Comparison of ENCODE assay signal across 27 mouse cellular contexts in genomic region chr15:7956899-7957298, GRCm38 (mm10).
"Had no signal": no experiment of that assay in that cellular context is flagged by ENCODE, and none has a peak within 500 bp of the region (broad histone marks: within the 10 kb centered on the region; RNA-seq: fewer than 3 reads in every experiment).

No protein-coding gene starts in this region.

- H3K9ac ChIP-seq: heart, embryonic 12.5 days; hindbrain, embryonic 12.5 days; hindbrain, embryonic 14.5 days; intestine, embryonic 15.5 days; limb, embryonic 12.5 days; liver, embryonic 13.5 days; liver, embryonic 15.5 days; liver, postnatal 0 days had no signal

- H3K36me3 ChIP-seq: heart, embryonic 10.5 days; heart, embryonic 12.5 days; hindbrain, embryonic 12.5 days; intestine, embryonic 15.5 days; limb, embryonic 10.5 days; limb, embryonic 12.5 days; liver, embryonic 13.5 days; liver, embryonic 15.5 days had no signal

- H3K4me1 ChIP-seq: heart, embryonic 10.5 days; heart, embryonic 12.5 days; hindbrain, embryonic 10.5 days; hindbrain, embryonic 12.5 days; intestine, embryonic 15.5 days; limb, embryonic 10.5 days; limb, embryonic 12.5 days; liver, embryonic 13.5 days; liver, embryonic 15.5 days had no signal

- H3K4me2 ChIP-seq: heart, embryonic 12.5 days; hindbrain, embryonic 12.5 days; hindbrain, embryonic 14.5 days; intestine, embryonic 15.5 days; limb, embryonic 12.5 days; liver, embryonic 11.5 days; liver, embryonic 13.5 days; liver, embryonic 15.5 days had no signal

- ATAC-seq: hindbrain, embryonic 16.5 days; inflammation-experienced regulatory T-cells, adult 6 months; intestine, embryonic 15.5 days; intestine, postnatal 0 days; liver, postnatal 0 days had no signal

- H3K9me3 ChIP-seq: heart, embryonic 10.5 days; heart, embryonic 12.5 days; hindbrain, embryonic 10.5 days; hindbrain, embryonic 12.5 days; intestine, embryonic 15.5 days; limb, embryonic 10.5 days; limb, embryonic 12.5 days; liver, embryonic 13.5 days; liver, embryonic 15.5 days had no signal

- H3K4me3 ChIP-seq: gastrocnemius, adult 2 months; heart, embryonic 10.5 days; heart, embryonic 12.5 days; hindbrain, embryonic 10.5 days; hindbrain, embryonic 12.5 days; intestine, embryonic 15.5 days; layer of hippocampus, adult 2 months; limb, embryonic 10.5 days; limb, embryonic 12.5 days; liver, embryonic 13.5 days; liver, embryonic 15.5 days had no signal

- H3K27ac ChIP-seq: gastrocnemius, adult 2 months; heart, embryonic 10.5 days; hindbrain, embryonic 10.5 days; hindbrain, embryonic 12.5 days; hindbrain, embryonic 14.5 days; intestine, embryonic 15.5 days; layer of hippocampus, adult 2 months; limb, embryonic 10.5 days; limb, embryonic 12.5 days; liver, embryonic 13.5 days; liver, embryonic 15.5 days had no signal

- DNase-seq: gastrocnemius, adult 2 months; gastrocnemius, postnatal 10 days; gastrocnemius, postnatal 25 days; heart, adult 18-20 months; heart, postnatal 10 days; heart, postnatal 4 days; kidney, adult 2 months; kidney, adult 9 months; kidney, postnatal 25 days; kidney, postnatal 4 days; liver; liver, embryonic 13.5 days; liver, postnatal 0 days had no signal

- H3K27me3 ChIP-seq: heart, embryonic 12.5 days; hindbrain, embryonic 12.5 days; intestine, embryonic 15.5 days; limb, embryonic 12.5 days; liver, embryonic 13.5 days; liver, embryonic 15.5 days had no signal
